Mouse (Mus musculus) erythroblast, adult 5-6 weeks (primary cell): Measurements from ENCODE around the gene Denr. TPM values are rescaled to one million over a fixed set of nuclear protein-coding genes. Genes with fewer than 3 reads are reported as not detected.
A peak's percentile ranks its signal among the peaks of the same experiment; 100 is the strongest.

ENCODE experiments used
- ATAC-seq: replicated peaks from 2 replicates; pipeline ENCODE4 v1.8.0; 2016; ENCODE audit warnings: moderate number of reproducible peaks, mild to moderate bottlenecking, moderate TSS enrichment, inconsistent platforms; ENCODE audit not compliant: poor library complexity, low FRiP score, severe bottlenecking
- total RNA-seq, 2 experiments: library from RNA; stranded (forward) in 1 of 2; stranded (reverse) in 1 of 2; fragments of 150-400 nt in 1 of 2; fragments of 200-764, 138-1000 nt in 1 of 2; gene quantifications; 2 replicates each; pipeline versions ENCODE4 v1.2.3 to v1.2.4; 2015 to 2017; ENCODE audit warnings: low replicate concordance in 2 of 2

Denr gene
- total RNA-seq, 2 experiments from 2014 or later: 10.0 to 13.9 TPM

GRCm38 (mm10) chr5:123906146-123906975 lies 614 bp upstream of the Denr start:
- no peak for ATAC-seq

GRCm38 (mm10) chr5:123907631-123907977 lies 629 bp downstream of the Denr start:
- ATAC-seq: peak; percentile 12

GRCm38 (mm10) chr5:123914852-123915251 lies 7.9 kb downstream of the Denr start:
- ATAC-seq: no peak

- ATAC-seq: no peak
Observed at GRCm38 (mm10) chr5:123922112-123922511, 15.1 kb downstream of the Denr start.

GRCm38 (mm10) chr5:123927118-123927517 lies 20.1 kb downstream of the Denr start, which contains the start of gene Gm43518:
TSS of gene Gm43518 (plus strand) at chr5:123927418.
- ATAC-seq: no peak

- peak; percentile 96 for ATAC-seq
Observed at GRCm38 (mm10) chr5:123930508-123930989, 23.6 kb downstream of the Denr start, which contains the start of gene Ccdc62. TSS of gene Ccdc62 (plus strand) at chr5:123930679.

- no peak for ATAC-seq
Observed at GRCm38 (mm10) chr5:123931131-123931530, 24.2 kb downstream of the Denr start.

- ATAC-seq: no peak
Observed at GRCm38 (mm10) chr5:123932927-123933326, 26.0 kb downstream of the Denr start.

GRCm38 (mm10) chr5:123933556-123933955 lies 26.6 kb downstream of the Denr start:
- ATAC-seq: no peak

GRCm38 (mm10) chr5:123933957-123934591 lies 27.1 kb downstream of the Denr start:
- ATAC-seq: no peak

- ATAC-seq: no peak
Observed at GRCm38 (mm10) chr5:123935931-123936330, 29.0 kb downstream of the Denr start.

- no peak for ATAC-seq
Observed at GRCm38 (mm10) chr5:123938479-123938878, 31.5 kb downstream of the Denr start.

GRCm38 (mm10) chr5:123946546-123946945 lies 39.6 kb downstream of the Denr start:
- no peak for ATAC-seq

GRCm38 (mm10) chr5:123947041-123947761 lies 40.2 kb downstream of the Denr start:
- peak; percentile 54; the same call in 1 of the 2 replicates for ATAC-seq

GRCm38 (mm10) chr5:123952365-123953045 lies 45.5 kb downstream of the Denr start:
- no peak for ATAC-seq

GRCm38 (mm10) chr5:123957213-123957612 lies 50.2 kb downstream of the Denr start:
- no peak for ATAC-seq

- no peak for ATAC-seq
Observed at GRCm38 (mm10) chr5:123959018-123959417, 52.0 kb downstream of the Denr start.

- no peak for ATAC-seq
Observed at GRCm38 (mm10) chr5:123960129-123960528, 53.2 kb downstream of the Denr start.

- ATAC-seq: no peak
Observed at GRCm38 (mm10) chr5:123961046-123961445, 54.1 kb downstream of the Denr start.

GRCm38 (mm10) chr5:123964208-123964607 lies 57.2 kb downstream of the Denr start:
- no peak for ATAC-seq
